Mouse (Mus musculus) MEL (cell line): ENCODE measurements around the gene Cdc42ep5. TPM values are rescaled to one million over a fixed set of nuclear protein-coding genes. Genes with fewer than 3 reads are reported as not detected.

ENCODE experiments used
- DNase-seq: peaks from one replicate; pipeline ENCODE4 v3.0.0; 2011; ENCODE audit warnings: low read depth, low spot score
- H3K27ac ChIP-seq: 2 replicates; pipeline ENCODE4 v1.5.1; 2012; ENCODE audit warnings: low read depth, mild to moderate bottlenecking, control low read depth, low read length, moderate library complexity; ENCODE audit not compliant: control insufficient read depth
- H3K27me3 ChIP-seq, 2 experiments: fragments of 150-350 bp in 1 of 2; sonication (generic) in 1 of 2; 2 replicates each; pipeline ENCODE4 v1.6.1; 2012; ENCODE audit warnings: low read length in 2 of 2, mild to moderate bottlenecking in 2 of 2, improper control_type of control experiment in 1 of 2, moderate library complexity in 1 of 2; ENCODE audit not compliant: insufficient read depth in 2 of 2, control insufficient read depth in 1 of 2
- H3K36me3 ChIP-seq, 2 experiments: 2 replicates each; pipeline ENCODE4 v1.6.1; 2012 to 2014; ENCODE audit warnings: low read length in 2 of 2, improper control_type of control experiment in 1 of 2, inconsistent platforms in 1 of 2, mild to moderate bottlenecking in 1 of 2; ENCODE audit not compliant: insufficient read depth in 2 of 2, control insufficient read depth in 1 of 2
- H3K4me1 ChIP-seq, 2 experiments: fragments of 150-350 bp in 1 of 2; sonication (generic) in 1 of 2; 2 replicates each; pipeline ENCODE4 v1.6.1; 2012; ENCODE audit warnings: low read length in 2 of 2, improper control_type of control experiment in 1 of 2, mild to moderate bottlenecking in 1 of 2; ENCODE audit not compliant: insufficient read depth in 2 of 2, control insufficient read depth in 1 of 2
- H3K4me3 ChIP-seq, 2 experiments: fragments of 150-350 bp in 1 of 2; sonication (generic) in 1 of 2; 2 replicates each; pipeline ENCODE4 v1.5.1; 2012; ENCODE audit warnings: low read depth in 2 of 2, low read length in 2 of 2, mild to moderate bottlenecking in 2 of 2, moderate library complexity in 2 of 2, control low read depth in 1 of 2, improper control_type of control experiment in 1 of 2; ENCODE audit not compliant: control insufficient read depth in 1 of 2, insufficient read depth in 1 of 2
- H3K79me2 ChIP-seq: 2 replicates; pipeline ENCODE4 v1.6.1; 2012; ENCODE audit warnings: mild to moderate bottlenecking, low read length, moderate library complexity; ENCODE audit not compliant: control insufficient read depth, poor library complexity, insufficient read depth
- H3K9ac ChIP-seq: 2 replicates; pipeline ENCODE4 v1.6.1; 2012; ENCODE audit warnings: low read depth, mild to moderate bottlenecking, control low read depth, low read length, moderate library complexity; ENCODE audit not compliant: control insufficient read depth, poor library complexity, severe bottlenecking
- H3K9me3 ChIP-seq: fragments of 150-350 bp; sonication (generic); replicated peaks from 2 replicates; pipeline ENCODE4 v1.6.1; 2012; ENCODE audit warnings: mild to moderate bottlenecking, low read length, improper control_type of control experiment, moderate library complexity; ENCODE audit not compliant: insufficient read depth
- CHD1 ChIP-seq: IDR thresholded peaks from 2 replicates; pipeline ENCODE4 v1.6.1; 2012; ENCODE audit warnings: low read depth, mild to moderate bottlenecking, inconsistent platforms, low read length, improper control_type of control experiment
- ELF1 ChIP-seq: IDR thresholded peaks from 2 replicates; pipeline ENCODE4 v1.6.1; 2014; ENCODE audit warnings: low read depth, mild to moderate bottlenecking, inconsistent platforms, low read length, improper control_type of control experiment, moderate library complexity
- GABPA ChIP-seq: IDR thresholded peaks from 2 replicates; pipeline ENCODE4 v1.6.1; 2012; ENCODE audit warnings: low read depth, mild to moderate bottlenecking, inconsistent platforms, low read length, improper control_type of control experiment, moderate library complexity
- GATA1 ChIP-seq: IDR thresholded peaks from 2 replicates; pipeline ENCODE4 v1.6.1; 2011; ENCODE audit warnings: low read depth, low read length, improper control_type of control experiment
- HCFC1 ChIP-seq: IDR thresholded peaks from 2 replicates; pipeline ENCODE4 v1.6.1; 2012; ENCODE audit warnings: low read depth, mild to moderate bottlenecking, inconsistent platforms, low read length, improper control_type of control experiment, moderate library complexity
- MAFK ChIP-seq: IDR thresholded peaks from 2 replicates; pipeline ENCODE4 v1.6.1; 2011; ENCODE audit warnings: low read depth, mild to moderate bottlenecking, low read length, improper control_type of control experiment, borderline replicate concordance
- MAX ChIP-seq: IDR thresholded peaks from 2 replicates; pipeline ENCODE4 v1.6.1; 2011; ENCODE audit warnings: low read length, improper control_type of control experiment
- MAZ ChIP-seq: IDR thresholded peaks from 2 replicates; pipeline ENCODE4 v1.6.1; 2012; ENCODE audit warnings: low read depth, mild to moderate bottlenecking, inconsistent platforms, low read length, improper control_type of control experiment
- MEF2A ChIP-seq: IDR thresholded peaks from 2 replicates; pipeline ENCODE4 v1.6.1; 2014; ENCODE audit warnings: low read depth, mild to moderate bottlenecking, inconsistent platforms, low read length, improper control_type of control experiment; ENCODE audit not compliant: poor library complexity, insufficient replicate concordance, severe bottlenecking; ENCODE audit errors: extremely low read depth
- MYB ChIP-seq: IDR thresholded peaks from 2 replicates; pipeline ENCODE4 v1.6.1; 2011; ENCODE audit warnings: mild to moderate bottlenecking, low read depth, low read length, improper control_type of control experiment
- MYC ChIP-seq: IDR thresholded peaks from 2 replicates; pipeline ENCODE4 v1.6.1; 2011; ENCODE audit warnings: low read depth, mild to moderate bottlenecking, low read length, improper control_type of control experiment, moderate library complexity
- NELFE ChIP-seq: IDR thresholded peaks from 2 replicates; pipeline ENCODE4 v1.6.1; 2011; ENCODE audit warnings: low read depth, low read length, improper control_type of control experiment
- POLR2A ChIP-seq, 2 experiments: IDR thresholded peaks; 2 replicates each; pipeline ENCODE4 v1.6.1; 2011 to 2012; ENCODE audit warnings: low read length in 2 of 2, mild to moderate bottlenecking in 2 of 2, control low read depth in 1 of 2, improper control_type of control experiment in 1 of 2, low read depth in 1 of 2, moderate library complexity in 1 of 2; ENCODE audit not compliant: control insufficient read depth in 1 of 2, insufficient read depth in 1 of 2, poor library complexity in 1 of 2
- POLR2AphosphoS2 ChIP-seq: IDR thresholded peaks from 2 replicates; pipeline ENCODE4 v1.6.1; 2011; ENCODE audit warnings: low read length, improper control_type of control experiment
- POLR2AphosphoS5 ChIP-seq: IDR thresholded peaks from 2 replicates; pipeline ENCODE4 v1.6.1; 2012; ENCODE audit warnings: low read depth, borderline replicate concordance, mild to moderate bottlenecking, inconsistent platforms, low read length, moderate library complexity, mixed read lengths
- SIN3A ChIP-seq: IDR thresholded peaks from 2 replicates; pipeline ENCODE4 v1.6.1; 2012; ENCODE audit warnings: low read length, improper control_type of control experiment, inconsistent platforms
- TAL1 ChIP-seq: IDR thresholded peaks from 2 replicates; pipeline ENCODE4 v1.6.1; 2012; ENCODE audit warnings: mild to moderate bottlenecking, inconsistent platforms, low read length, moderate library complexity, mixed read lengths
- TBP ChIP-seq: IDR thresholded peaks from 2 replicates; pipeline ENCODE4 v1.8.0; 2011; ENCODE audit warnings: low read depth, low read length, improper control_type of control experiment
- TCF12 ChIP-seq: IDR thresholded peaks from 2 replicates; pipeline ENCODE4 v1.6.1; 2014; ENCODE audit warnings: low read depth, mild to moderate bottlenecking, inconsistent platforms, low read length, improper control_type of control experiment, moderate library complexity
- USF1 ChIP-seq: IDR thresholded peaks from 2 replicates; pipeline ENCODE4 v1.6.1; 2014; ENCODE audit warnings: low read depth, mild to moderate bottlenecking, inconsistent platforms, low read length, improper control_type of control experiment, moderate library complexity
- USF2 ChIP-seq, 2 experiments: IDR thresholded peaks; 2 replicates each; pipeline ENCODE4 v1.6.1; 2011 to 2012; ENCODE audit warnings: improper control_type of control experiment in 2 of 2, low read length in 2 of 2, borderline replicate concordance in 1 of 2, inconsistent platforms in 1 of 2, low read depth in 1 of 2, mild to moderate bottlenecking in 1 of 2; ENCODE audit not compliant: insufficient read depth in 1 of 2
- polyA plus RNA-seq, 2 experiments: library from polyadenylated mRNA; stranded (reverse) in 1 of 2; unstranded in 1 of 2; fragments of >175 nt in 1 of 2; fragments of >200 nt in 1 of 2; gene quantifications; 2 replicates each; pipeline versions ENCODE4 v1.2.1 to v1.2.4; 2012; ENCODE audit warnings: low replicate concordance in 2 of 2, low read depth in 1 of 2; ENCODE audit not compliant: insufficient read length in 2 of 2, insufficient read depth in 1 of 2, missing spikeins in 1 of 2
- total RNA-seq: library from RNA; depleted of rRNA; stranded (reverse); fragments of 300-350 nt; gene quantifications from 2 replicates; pipeline ENCODE4 v1.2.3, GENCODE M21; 2012

The Cdc42ep5 gene
- total and polyA plus RNA-seq, 3 experiments, result 0.24 TPM; not detected in 2

- TF ChIP-seq MYB, result no peak
- TF ChIP-seq TBP, result no peak
- no peak for TF ChIP-seq GABPA
- TF ChIP-seq MAX, result no peak
- no peak for TF ChIP-seq MEF2A
- TF ChIP-seq MYC, result no peak
- no peak for TF ChIP-seq POLR2AphosphoS5
- TF ChIP-seq USF2 (IDR thresholded peaks at IDR 0.05; ENCODE audit: borderline replicate concordance in 1 of 2, insufficient read depth in 1 of 2, low read depth in 1 of 2, low read length in 2 of 2), result no peak
- TF ChIP-seq SIN3A, result no peak
- no peak for TF ChIP-seq MAFK
- no peak for DNase-seq
- Histone ChIP-seq H3K4me3 (no peak overlapping the region), H3K27ac (no peak overlapping the region), H3K36me3 (peaks cover 5 to 11% of the 10 kb centered on the region in 2 experiments), H3K27me3 (no peaks in the 10 kb centered on the region), H3K9me3 (no peaks in the 10 kb centered on the region), H3K9ac (no peak overlapping the region), H3K4me1 (peaks cover 0 to 11% of the 10 kb centered on the region in 2 experiments; a peak in 3 of 4 replicates), H3K79me2 (peaks cover 32% of the 10 kb centered on the region)
Observed at GRCm38 (mm10) chr7:4139391-4139790, 25.3 kb downstream of the Cdc42ep5 start.

DNA sequence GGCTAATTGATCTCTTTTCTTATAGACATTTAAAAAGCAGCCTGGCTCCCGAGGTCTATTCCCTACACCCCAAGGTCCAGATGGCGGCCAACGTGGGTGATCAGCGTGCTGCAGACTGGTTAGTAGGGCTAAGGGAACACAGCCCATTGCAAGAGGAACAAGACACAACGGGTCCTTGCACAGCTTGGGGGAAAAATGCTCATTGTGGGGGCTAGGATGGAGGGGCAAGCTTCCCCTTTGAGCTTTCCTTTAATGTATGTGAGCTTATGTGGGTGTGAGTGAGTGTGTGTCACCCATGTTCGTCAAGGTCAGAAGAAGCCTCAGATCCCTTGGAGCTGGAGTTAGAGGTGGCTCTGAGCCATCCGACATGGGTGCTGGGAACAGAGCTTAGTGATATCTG is 26.0 kb downstream of the Cdc42ep5 start:
- H3K9ac ChIP-seq, result no peak overlapping the region
- H3K27ac ChIP-seq, result no peak overlapping the region
- no peak for DNase-seq
- peaks cover 32% of the 10 kb centered on the region for H3K79me2 ChIP-seq
- H3K4me1 ChIP-seq, result peaks cover 0 to 13% of the 10 kb centered on the region in 2 experiments; a peak in 3 of 4 replicates
- no peak overlapping the region for H3K4me3 ChIP-seq
- H3K27me3 ChIP-seq, result no peaks in the 10 kb centered on the region
- TF ChIP-seq POLR2AphosphoS2, result no peak
- no peak for TF ChIP-seq GABPA
- TF ChIP-seq USF1, result no peak
- no peak for TF ChIP-seq TAL1
- no peak for TF ChIP-seq NELFE
- no peak for TF ChIP-seq GATA1
- TF ChIP-seq USF2 (IDR thresholded peaks at IDR 0.05; ENCODE audit: borderline replicate concordance in 1 of 2, insufficient read depth in 1 of 2, low read depth in 1 of 2, low read length in 2 of 2), result no peak
- TF ChIP-seq TBP, result no peak
- TF ChIP-seq ELF1, result no peak
- no peak for TF ChIP-seq MAZ
- no peak for TF ChIP-seq CHD1
- TF ChIP-seq MYC, result no peak
- no peak for TF ChIP-seq TCF12
- no peak for TF ChIP-seq HCFC1
- TF ChIP-seq POLR2A (IDR thresholded peaks at IDR 0.05; ENCODE audit: control insufficient read depth in 1 of 2, insufficient read depth in 1 of 2, low read depth in 1 of 2, low read length in 2 of 2, poor library complexity in 1 of 2), result no peak
- TF ChIP-seq, all 39 proteins: peak for 0
- H3K9me3 ChIP-seq, result no peaks in the 10 kb centered on the region
- peaks cover 5 to 11% of the 10 kb centered on the region in 2 experiments for H3K36me3 ChIP-seq
